Mouse (Mus musculus) spleen, embryonic (tissue): Measurements from ENCODE around the gene Rest.

Source experiments
- CTCF ChIA-PET: fragments of 350-600 bp; sonication (Branson Sonifier 250); formaldehyde crosslinking; loops from one replicate; lab custom pipeline; 2022; lab: Charles Lee

Gene Rest

GRCm38 (mm10) chr5:77307821-77308553 lies 42.7 kb downstream of the Rest start:
- CTCF ChIA-PET: interaction anchor here (0.6 kb wide), 1 partner anchor 74 kb away, joined by 8 read pairs; no protein-coding TSS in a partner anchor

- CTCF ChIA-PET: no interaction called here
These were observed 44.0 kb downstream of the Rest start for GRCm38 (mm10) chr5:77309051-77309906.

- CTCF ChIA-PET: no interaction called here
These were observed 44.9 kb downstream of the Rest start, which contains the start of the genes Noa1 and Polr2b for GRCm38 (mm10) chr5:77309924-77310772. Gene Noa1 (minus strand): TSS chr5:77310084. Gene Polr2b (plus strand): TSS chr5:77310147.

GRCm38 (mm10) chr5:77314206-77314605 lies 48.9 kb downstream of the Rest start:
- CTCF ChIA-PET: no interaction called here

- CTCF ChIA-PET: no interaction called here
These were observed 49.7 kb downstream of the Rest start for GRCm38 (mm10) chr5:77314986-77315385.

- CTCF ChIA-PET: no interaction called here
These were observed 59.6 kb downstream of the Rest start for GRCm38 (mm10) chr5:77324936-77325335.

GRCm38 (mm10) chr5:77330154-77330553 lies 64.9 kb downstream of the Rest start:
- CTCF ChIA-PET: no interaction called here
